Mouse (Mus musculus): ENCODE measurements at regions not wholly inside any gene's neighbourhood (a gene's known extent, or its start where the extent isn't known, plus 50 kb on each side); places are given as distances from the start of the nearest gene placed in this dataset.

DNA sequence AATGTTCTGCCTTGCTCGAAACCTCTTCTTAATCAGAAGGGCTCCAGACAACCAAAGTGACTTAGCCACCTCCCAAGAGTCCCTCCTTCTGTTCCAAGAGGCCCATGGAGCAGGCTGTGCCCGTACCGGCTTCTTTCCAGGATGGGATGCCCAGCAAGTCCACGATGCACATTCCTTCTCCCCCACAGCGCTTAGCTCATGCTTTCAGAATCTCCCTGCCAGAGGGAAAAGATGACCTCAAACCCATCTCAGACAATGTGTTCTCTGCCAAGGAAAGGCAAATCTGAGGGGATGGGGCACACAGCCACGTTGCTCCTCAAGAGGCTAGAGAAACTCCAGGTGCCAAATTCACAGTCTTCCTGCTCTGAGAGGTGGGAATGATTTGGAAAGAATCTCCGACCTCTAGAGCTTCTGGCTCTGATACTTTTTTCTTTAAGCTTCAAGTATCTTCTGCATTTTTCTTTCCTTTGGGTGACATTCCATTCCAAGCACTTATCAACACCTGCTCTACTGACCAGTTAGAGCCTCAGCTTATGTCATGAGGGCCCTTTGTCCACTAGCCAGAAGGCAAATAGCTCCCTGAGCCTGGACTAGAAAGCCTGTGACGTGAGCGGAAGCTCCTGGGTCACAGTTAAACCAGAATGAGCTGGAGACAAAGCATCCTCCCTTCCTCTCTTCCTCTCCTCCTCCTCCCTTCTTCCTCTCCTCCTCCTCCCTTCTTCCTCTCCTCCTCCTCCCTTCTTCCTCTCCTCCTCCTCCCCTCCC, 110.9 kb downstream of the Banf2 start:
- no peak for TF ChIP-seq POLR2A (IDR thresholded peaks at IDR 0.05; ENCODE audit: control insufficient read depth in 1 of 2, insufficient read depth in 1 of 2, low read depth in 1 of 2, low read length in 2 of 2, poor library complexity in 1 of 2)
- TF ChIP-seq HCFC1 (IDR thresholded peaks at IDR 0.05; ENCODE audit: low read depth, low read length) = no peak
- TF ChIP-seq POLR2AphosphoS5 (IDR thresholded peaks at IDR 0.05; ENCODE audit: borderline replicate concordance, low read depth, low read length) = no peak
- no peak for TF ChIP-seq MXI1 (IDR thresholded peaks at IDR 0.05; ENCODE audit: low read depth, low read length)
- TF ChIP-seq CTCF (IDR thresholded peaks at IDR 0.05 in 2 of 3, conservative IDR thresholded peaks at IDR 0.05 in 1 of 3; ENCODE audit: control insufficient read depth in 1 of 3, insufficient read depth in 1 of 3, low read depth in 2 of 3, low read length in 3 of 3, poor library complexity in 1 of 3, severe bottlenecking in 1 of 3) = no peak
- no peak for TF ChIP-seq GABPA (IDR thresholded peaks at IDR 0.05; ENCODE audit: low read depth, low read length)
- no peak for TF ChIP-seq TCF12 (IDR thresholded peaks at IDR 0.05; ENCODE audit: low read depth, low read length)
- no peak for TF ChIP-seq ZC3H11A (IDR thresholded peaks at IDR 0.05; ENCODE audit: low read depth, low read length)
- TF ChIP-seq KAT2A (conservative IDR thresholded peaks at IDR 0.05; ENCODE audit: low read depth, low read length) = no peak
- no peak for TF ChIP-seq MAZ (IDR thresholded peaks at IDR 0.05; ENCODE audit: low read depth, low read length)
- no peak for TF ChIP-seq GATA1 (IDR thresholded peaks at IDR 0.05; ENCODE audit: low read depth, low read length)
